30 mouse cellular contexts compared by ENCODE assay signal in genomic region chr17:26786586-26786985, GRCm38 (mm10). TPM values are rescaled to one million over a fixed set of nuclear protein-coding genes. Genes with fewer than 3 reads are reported as not detected.
A peak's percentile ranks its signal among the peaks of the same experiment; 100 is the strongest.
DNase-seq lines count a peak whose midpoint lies in the region; ATAC-seq and TF ChIP-seq lines count a peak whose summit lies in the region.
"Had no signal": no experiment of that assay in that cellular context is flagged by ENCODE, and none has a peak within 500 bp of the region (broad histone marks: within the 10 kb centered on the region; RNA-seq: fewer than 3 reads in every experiment).

No protein-coding gene starts in this region.

- TF ChIP-seq CTCF in liver, postnatal 0 days (IDR thresholded peaks at IDR 0.05; ENCODE audit: low read depth), result no peak
- TF ChIP-seq CTCF in stomach, postnatal 0 days (IDR thresholded peaks at IDR 0.05; ENCODE audit: low read depth), result no peak
- TF ChIP-seq CTCF in intestine, postnatal 0 days (IDR thresholded peaks at IDR 0.05; ENCODE audit: low read depth), result no peak

- no peak for ATAC-seq in liver, embryonic 11.5 days (replicated peaks; ENCODE audit: low FRiP score)
- ATAC-seq in liver, postnatal 0 days, result no peak
- ATAC-seq in stomach, postnatal 0 days (ENCODE audit: low FRiP score, low TSS enrichment), result peak; percentile 19; the same call in 1 of the 2 replicates
- no peak for ATAC-seq in intestine, postnatal 0 days
- ATAC-seq: forebrain, postnatal 0 days; hindbrain, embryonic 16.5 days; intestine, embryonic 15.5 days; midbrain, embryonic 16.5 days; Patski had no signal

- no peak for TF ChIP-seq EP300 in liver, postnatal 0 days (IDR thresholded peaks at IDR 0.05; ENCODE audit: low read depth)
- no peak for TF ChIP-seq EP300 in stomach, postnatal 0 days (optimal IDR thresholded peaks at IDR 0.05)

- H3K9me3 ChIP-seq in liver, embryonic 11.5 days (ENCODE audit: control insufficient read depth, low read length), result no peaks in the 10 kb centered on the region
- H3K9me3 ChIP-seq in liver, postnatal 0 days (ENCODE audit: low read length), result no peaks in the 10 kb centered on the region
- no peaks in the 10 kb centered on the region for H3K9me3 ChIP-seq in stomach, postnatal 0 days (ENCODE audit: control insufficient read depth, low read length)
- H3K9me3 ChIP-seq in intestine, postnatal 0 days (ENCODE audit: control insufficient read depth), result no peaks in the 10 kb centered on the region
- H3K9me3 ChIP-seq: embryonic facial prominence, embryonic 13.5 days; forebrain, embryonic 10.5 days; intestine, embryonic 15.5 days; liver, embryonic 15.5 days; lung, embryonic 15.5 days; neural tube, embryonic 12.5 days; stomach, embryonic 15.5 days had no signal

- H3K36me3 ChIP-seq in liver, embryonic 11.5 days (ENCODE audit: control insufficient read depth, insufficient read depth, low read length), result peaks cover 28% of the 10 kb centered on the region
- peaks cover 59% of the 10 kb centered on the region for H3K36me3 ChIP-seq in liver, postnatal 0 days (replicated peaks; ENCODE audit: insufficient read depth, low read length)
- H3K36me3 ChIP-seq in stomach, postnatal 0 days (ENCODE audit: control insufficient read depth, insufficient read depth, low read length), result peaks cover 11% of the 10 kb centered on the region
- peaks cover 79% of the 10 kb centered on the region for H3K36me3 ChIP-seq in intestine, postnatal 0 days (ENCODE audit: control insufficient read depth, insufficient read depth)

- peak; percentile 26 for DNase-seq in liver, embryonic 11.5 days (ENCODE audit: low spot score)
- no peak for DNase-seq in liver, postnatal 0 days
- DNase-seq in stomach, postnatal 0 days (ENCODE audit: low spot score), result peak; percentile 27
- peak; percentile 57 for DNase-seq in thymus, postnatal 14 days
- no peak for DNase-seq in MN1 (ENCODE audit: low spot score)
- DNase-seq in urinary bladder, postnatal 10 days (ENCODE audit: low spot score), result no peak
- DNase-seq: adrenal gland, postnatal 14 days; cerebellum, adult 11-12 months; cerebellum, adult 9-11 months; forebrain, postnatal 0 days; heart, postnatal 14 days; kidney, adult 9 months; kidney, postnatal 10 days; layer of hippocampus, postnatal 36 days; left cerebral cortex, postnatal 4 days; right cerebral cortex, postnatal 14 days had no signal

- H3K4me3 ChIP-seq in liver, embryonic 11.5 days (ENCODE audit: low read depth, low read length), result no peak overlapping the region
- no peak overlapping the region for H3K4me3 ChIP-seq in liver, postnatal 0 days (ENCODE audit: low read depth, low read length)
- H3K4me3 ChIP-seq in stomach, postnatal 0 days (ENCODE audit: low read depth, low read length), result no peak overlapping the region
- no peak overlapping the region for H3K4me3 ChIP-seq in intestine, postnatal 0 days (ENCODE audit: low read depth, low read length)
- H3K4me3 ChIP-seq: embryonic facial prominence, embryonic 13.5 days; forebrain, embryonic 10.5 days; intestine, embryonic 15.5 days; liver, embryonic 15.5 days; lung, embryonic 15.5 days; neural tube, embryonic 12.5 days; stomach, embryonic 15.5 days had no signal

- H3K27me3 ChIP-seq in liver, embryonic 11.5 days (replicated peaks; ENCODE audit: control insufficient read depth, insufficient read depth, low read length), result no peaks in the 10 kb centered on the region
- H3K27me3 ChIP-seq in liver, postnatal 0 days (ENCODE audit: insufficient read depth, low read length), result no peaks in the 10 kb centered on the region
- no peaks in the 10 kb centered on the region for H3K27me3 ChIP-seq in stomach, postnatal 0 days (ENCODE audit: control insufficient read depth, insufficient read depth, low read length)
- H3K27me3 ChIP-seq in intestine, postnatal 0 days (replicated peaks; ENCODE audit: control insufficient read depth, insufficient read depth, low read length), result no peaks in the 10 kb centered on the region
- H3K27me3 ChIP-seq: embryonic facial prominence, embryonic 13.5 days; intestine, embryonic 15.5 days; liver, embryonic 15.5 days; lung, embryonic 15.5 days; neural tube, embryonic 12.5 days; Patski; stomach, embryonic 15.5 days had no signal

- H3K4me2 ChIP-seq in liver, embryonic 11.5 days, result no peak overlapping the region
- no peak overlapping the region for H3K4me2 ChIP-seq in liver, postnatal 0 days (ENCODE audit: low read depth, low read length)
- H3K4me2 ChIP-seq in stomach, postnatal 0 days (replicated peaks; ENCODE audit: low read depth), result no peak overlapping the region
- no peak overlapping the region for H3K4me2 ChIP-seq in intestine, postnatal 0 days (replicated peaks; ENCODE audit: low read depth)
- H3K4me2 ChIP-seq: embryonic facial prominence, embryonic 13.5 days; intestine, embryonic 15.5 days; liver, embryonic 15.5 days; lung, embryonic 15.5 days; midbrain, embryonic 11.5 days; neural tube, embryonic 12.5 days; stomach, embryonic 15.5 days had no signal

- H3K27ac ChIP-seq in liver, embryonic 11.5 days (ENCODE audit: low read depth, low read length), result no peak overlapping the region
- H3K27ac ChIP-seq in liver, postnatal 0 days (ENCODE audit: low read depth), result no peak overlapping the region
- no peak overlapping the region for H3K27ac ChIP-seq in stomach, postnatal 0 days (replicated peaks)
- H3K27ac ChIP-seq in intestine, postnatal 0 days (ENCODE audit: low read depth, low read length), result no peak overlapping the region
- H3K27ac ChIP-seq: embryonic facial prominence, embryonic 13.5 days; forebrain, embryonic 10.5 days; intestine, embryonic 15.5 days; liver, embryonic 15.5 days; lung, embryonic 15.5 days; neural tube, embryonic 12.5 days; stomach, embryonic 15.5 days had no signal

- H3K4me1 ChIP-seq in liver, embryonic 11.5 days (replicated peaks; ENCODE audit: control insufficient read depth, insufficient read depth, low read length), result peaks cover 5% of the 10 kb centered on the region; the same call in 1 of the 2 replicates
- peaks cover 5% of the 10 kb centered on the region; the same call in 1 of the 2 replicates for H3K4me1 ChIP-seq in liver, postnatal 0 days (ENCODE audit: insufficient read depth)
- no peaks in the 10 kb centered on the region for H3K4me1 ChIP-seq in stomach, postnatal 0 days (replicated peaks; ENCODE audit: control insufficient read depth, insufficient read depth)
- no peaks in the 10 kb centered on the region for H3K4me1 ChIP-seq in intestine, postnatal 0 days (replicated peaks; ENCODE audit: control insufficient read depth, insufficient read depth, low read length)

- H3K9ac ChIP-seq in liver, embryonic 11.5 days (ENCODE audit: low read depth, low read length), result no peak overlapping the region
- H3K9ac ChIP-seq in liver, postnatal 0 days (replicated peaks), result no peak overlapping the region
- no peak overlapping the region for H3K9ac ChIP-seq in stomach, postnatal 0 days (ENCODE audit: low read length)
- no peak overlapping the region for H3K9ac ChIP-seq in intestine, postnatal 0 days (ENCODE audit: low read depth, low read length)
- H3K9ac ChIP-seq: embryonic facial prominence, embryonic 13.5 days; forebrain, postnatal 0 days; intestine, embryonic 15.5 days; liver, embryonic 15.5 days; lung, embryonic 15.5 days; neural tube, embryonic 12.5 days; stomach, embryonic 15.5 days had no signal

- WGBS in liver, embryonic 11.5 days, result 85% methylated on average over 7 of the region's 7 CpGs
- WGBS in liver, postnatal 0 days (ENCODE audit: insufficient replicate concordance), result 75% methylated on average over 7 of the region's 7 CpGs
- 91% methylated on average over 7 of the region's 7 CpGs for WGBS in stomach, postnatal 0 days
- WGBS in intestine, postnatal 0 days, result 75% methylated on average over 7 of the region's 7 CpGs

RNA-seq across cellular contexts. Expression of gene Bnip1, which starts 5.7 kb away (rescaled TPM):
- polyA plus RNA-seq in liver, embryonic 11.5 days (2014; fragmentation: Nextera tagmentation; extraction: Ambion mirVana), result 44.0 TPM in 2 replicates
- polyA plus RNA-seq in liver, postnatal 0 days (2015; fragmentation: Nextera tagmentation; extraction: Ambion mirVana), result 18.6 and 19.7 TPM in 2 replicates
- polyA plus RNA-seq in stomach, postnatal 0 days (2015; fragmentation: Nextera tagmentation; extraction: Ambion mirVana), result 33.3 and 33.9 TPM in 2 replicates
- 29.7 and 30.7 TPM in 2 replicates for polyA plus RNA-seq in intestine, postnatal 0 days (2015; fragmentation: Nextera tagmentation; extraction: Ambion mirVana)

RNA-seq across cellular contexts. Expression of gene Nkx2-5, which starts 58.2 kb away (rescaled TPM):
- 1.0 and 2.1 TPM in 2 replicates for polyA plus RNA-seq in liver, embryonic 11.5 days (2014; fragmentation: Nextera tagmentation; extraction: Ambion mirVana)
- not detected in 2 replicates for polyA plus RNA-seq in liver, postnatal 0 days (2015; fragmentation: Nextera tagmentation; extraction: Ambion mirVana)
- polyA plus RNA-seq in stomach, postnatal 0 days (2015; fragmentation: Nextera tagmentation; extraction: Ambion mirVana), result 0.17 and 0.91 TPM in 2 replicates
- 0.08 and 0.58 TPM in 2 replicates for polyA plus RNA-seq in intestine, postnatal 0 days (2015; fragmentation: Nextera tagmentation; extraction: Ambion mirVana)
- polyA plus RNA-seq: forebrain, embryonic 10.5 days; forebrain, postnatal 0 days; hindbrain, embryonic 11.5 days; hindbrain, embryonic 16.5 days; intestine, embryonic 15.5 days; large intestine, adult 2 months; midbrain, embryonic 11.5 days; midbrain, embryonic 16.5 days; neural tube, embryonic 12.5 days; Patski had no signal

Comparison
In these comparisons a context has a peak if more than half of its experiments do, and no peak if none do; other contexts are left out.
1. DNase-seq: peak in liver, embryonic 11.5 days (single experiment), stomach, postnatal 0 days (single experiment) and thymus, postnatal 14 days (single experiment); none in liver, postnatal 0 days (single experiment), MN1 (single experiment) and urinary bladder, postnatal 10 days (single experiment).